24 mouse cellular contexts compared by ENCODE assay signal in genomic region chr5:148992598-148992997, GRCm38 (mm10). TPM values are rescaled to one million over a fixed set of nuclear protein-coding genes. Genes with fewer than 3 reads are reported as not detected.
DNase-seq lines count a peak whose midpoint lies in the region; ATAC-seq and TF ChIP-seq lines count a peak whose summit lies in the region.
"Had no signal": no experiment of that assay in that cellular context is flagged by ENCODE, and none has a peak within 500 bp of the region (broad histone marks: within the 10 kb centered on the region; RNA-seq: fewer than 3 reads in every experiment).

No protein-coding gene starts in this region.

- no peak for ATAC-seq in kidney, embryonic 14.5 days (ENCODE audit: low FRiP score, low TSS enrichment)
- ATAC-seq: activated CD4-positive, CD25-positive, alpha-beta regulatory T cell, adult 4 months; CD4-positive, CD25-positive, alpha-beta regulatory T cell, adult 4 months; Patski had no signal

- no peak overlapping the region for H3ac ChIP-seq in myocyte (ENCODE audit: control insufficient read depth, insufficient read length)

- 79% methylated on average over 11 of the region's 11 CpGs for WGBS in kidney, adult 2 months
- WGBS in kidney, embryonic 14.5 days = 92% methylated on average over 11 of the region's 11 CpGs

- no peak for TF ChIP-seq POLR2A in kidney, adult 2 months (IDR thresholded peaks at IDR 0.05; ENCODE audit: low read depth, low read length)
- TF ChIP-seq POLR2A in myocyte (IDR thresholded peaks at IDR 0.05; ENCODE audit: insufficient read length, low read depth) = no peak

- TF ChIP-seq CTCF in kidney, adult 2 months (conservative IDR thresholded peaks at IDR 0.05; ENCODE audit: insufficient read depth, insufficient read length, low read depth, low read length) = no peak

- H3K4me1 ChIP-seq in kidney, adult 2 months (ENCODE audit: control insufficient read depth, insufficient read depth, low read length) = peaks cover 27% of the 10 kb centered on the region
- peaks cover 18% of the 10 kb centered on the region for H3K4me1 ChIP-seq in kidney, embryonic 14.5 days (ENCODE audit: control insufficient read depth, insufficient read depth, low read length)

- no peak overlapping the region for H3K4me3 ChIP-seq in kidney, adult 2 months (ENCODE audit: insufficient read depth, low read depth, low read length)
- H3K4me3 ChIP-seq in kidney, embryonic 14.5 days (ENCODE audit: low read length) = no peak overlapping the region
- H3K4me3 ChIP-seq in myocyte = no peak overlapping the region

- H3K4me2 ChIP-seq in kidney, embryonic 14.5 days (replicated peaks; ENCODE audit: low read depth, low read length) = no peak overlapping the region
- H3K4me2 ChIP-seq in myocyte (ENCODE audit: low read depth) = no peak overlapping the region

- H3K79me2 ChIP-seq in myocyte (ENCODE audit: control insufficient read depth, insufficient read depth) = peaks cover 7% of the 10 kb centered on the region

- no peak overlapping the region for H3K9ac ChIP-seq in kidney, embryonic 14.5 days (ENCODE audit: low read depth, low read length)

- H3K27me3 ChIP-seq in kidney, adult 2 months (replicated peaks; ENCODE audit: control insufficient read depth, insufficient read depth, low read length) = no peaks in the 10 kb centered on the region
- no peaks in the 10 kb centered on the region for H3K27me3 ChIP-seq in kidney, embryonic 14.5 days (ENCODE audit: control insufficient read depth, insufficient read depth, low read length)
- no peaks in the 10 kb centered on the region for H3K27me3 ChIP-seq in myocyte (ENCODE audit: control insufficient read depth, insufficient read depth, insufficient read length)
- H3K27me3 ChIP-seq: CH12.LX, Patski had no signal

- intact Hi-C loops in heart, postnatal 14 days (cut with DNase I) = no loop called here

- no peaks in the 10 kb centered on the region for H3K36me3 ChIP-seq in kidney, adult 2 months (ENCODE audit: control insufficient read depth, insufficient read depth, low read length)
- H3K36me3 ChIP-seq in kidney, embryonic 14.5 days (ENCODE audit: control insufficient read depth, insufficient read depth, low read length) = no peaks in the 10 kb centered on the region
- H3K36me3 ChIP-seq in myocyte (ENCODE audit: control insufficient read depth, insufficient read depth) = peaks cover 10% of the 10 kb centered on the region
- H3K36me3 ChIP-seq: G1E had no signal

- H3K9me3 ChIP-seq in kidney, embryonic 14.5 days (ENCODE audit: control insufficient read depth, low read length) = peaks cover 10% of the 10 kb centered on the region

- DNase-seq in kidney, adult 2 months = no peak
- peak; percentile 68 to 79 for DNase-seq in B cell, adult 2 months
- DNase-seq in heart, postnatal 14 days = no peak
- DNase-seq in gastrocnemius, adult 8-10 months (ENCODE audit: low spot score in 2 of 2) = no peak
- DNase-seq: adrenal gland, adult 2 months; adrenal gland, adult 8-10 months; adrenal gland, postnatal 10 days; adrenal gland, postnatal 14 days; adrenal gland, postnatal 25 days; adrenal gland, postnatal 36 days; cerebellum, adult 11 months; cerebellum, adult 11-12 months; cerebellum, adult 18-20 months; cerebellum, adult 2 months had no signal

- peak overlapping the region; percentile 5; the same call in 1 of the 2 replicates for H3K27ac ChIP-seq in kidney, adult 2 months (ENCODE audit: insufficient read depth, low read depth, low read length)
- H3K27ac ChIP-seq in kidney, embryonic 14.5 days (ENCODE audit: low read depth, low read length) = no peak overlapping the region

TF ChIP-seq in myocyte, 11 proteins besides CTCF, POLR2A, EP300 and RAD21:
- TF ChIP-seq POLR2AphosphoS2 (IDR thresholded peaks at IDR 0.05; ENCODE audit: insufficient read length, low read depth) (peak; percentile 48), TCF12 (IDR thresholded peaks at IDR 0.05; ENCODE audit: insufficient read depth, poor library complexity, severe bottlenecking) (no peak), CEBPB (IDR thresholded peaks at IDR 0.05; ENCODE audit: insufficient read depth, poor library complexity, severe bottlenecking) (no peak), TCF3 (IDR thresholded peaks at IDR 0.05; ENCODE audit: insufficient read length, low read depth) (no peak), MYOD1 (IDR thresholded peaks at IDR 0.05; ENCODE audit: control insufficient read depth in 1 of 3, insufficient read length in 2 of 3, low read depth in 2 of 3) (no peak)

RNA-seq across cellular contexts. Expression of gene Gm42791, which starts 2.3 kb away (rescaled TPM):
- polyA plus RNA-seq in kidney, adult 2 months (2012; rRNA removed) = not detected in 2 replicates
- 0.47 TPM in 1 of 2 replicates, not detected in the other for polyA plus RNA-seq in kidney, embryonic 14.5 days (2014; fragmentation: Nextera tagmentation; extraction: Ambion mirVana)
- 0.11 TPM for polyA plus RNA-seq in myocyte (2012; fragmentation: generic; extraction: Trizol)
- 1 to 10 TPM; 3.3 to 6.1 TPM for total RNA-seq in heart, postnatal 14 days (2021)
- 1 to 10 TPM; 2.1 to 2.7 (median 2.5) TPM for total RNA-seq in gastrocnemius, adult 8-10 months (2022)
- total RNA-seq: ES-E14, G1E had no signal
- polyA plus RNA-seq: activated CD4-positive, CD25-positive, alpha-beta regulatory T cell, adult 4 months; adrenal gland, adult 2 months; brain, embryonic 14.5 days; C2C12; cerebellum, adult 2 months; G1E; Patski had no signal

Comparison
In these comparisons a context has a peak if more than half of its experiments do, and no peak if none do; other contexts are left out.
1. DNase-seq: peak in B cell, adult 2 months (2 of 2); none in kidney, adult 2 months (single experiment), heart, postnatal 14 days (0 of 2) and gastrocnemius, adult 8-10 months (0 of 2).